Mouse (Mus musculus) brain, embryonic 14.5 days (tissue): ENCODE measurements around the gene Rbfox3.
A peak's percentile ranks its signal among the peaks of the same experiment; 100 is the strongest.

Source experiments
- CTCF ChIP-seq: fragments of 200-500 bp; IDR thresholded peaks from 2 replicates; pipeline ENCODE4 v1.5.1; 2012; ENCODE audit warnings: inconsistent platforms, mild to moderate bottlenecking, moderate library complexity, borderline replicate concordance; ENCODE audit not compliant: insufficient read depth, insufficient read length; ENCODE audit errors: extremely low read depth
- POLR2A ChIP-seq: fragments of 200-500 bp; IDR thresholded peaks from 2 replicates; pipeline ENCODE4 v1.6.1; 2012; ENCODE audit warnings: mild to moderate bottlenecking, inconsistent platforms, borderline replicate concordance; ENCODE audit not compliant: poor library complexity, insufficient read depth, insufficient read length, severe bottlenecking; ENCODE audit errors: extremely low read depth

- TF ChIP-seq CTCF: peak; percentile 46; the same call in 1 of the 2 replicates
- no peak for TF ChIP-seq POLR2A
These were observed 252.1 kb downstream of the Rbfox3 start for GRCm38 (mm10) chr11:118659305-118659704.
